Mouse (Mus musculus) G1E (cell line): Measurements from ENCODE around the gene Zfp991. TPM values are rescaled to one million over a fixed set of nuclear protein-coding genes. Genes with fewer than 3 reads are reported as not detected.
"Not testable (repeated sequence)": the region's sequence is repeated elsewhere in the genome, so short reads cannot be mapped to it uniquely, and the experiment has no call there.

Experiments
- ATAC-seq: 2 replicates; pipeline ENCODE4 v1.8.0; 2016; ENCODE audit warnings: mild to moderate bottlenecking; ENCODE audit not compliant: insufficient number of reproducible peaks, poor library complexity, low FRiP score, severe bottlenecking; ENCODE audit errors: extremely low read depth
- DNase-seq: peaks from one replicate; pipeline ENCODE4 v3.0.0; 2012; ENCODE audit warnings: low spot score
- H3K27me3 ChIP-seq: 2 replicates; pipeline ENCODE4 v1.6.1; 2012; ENCODE audit warnings: mild to moderate bottlenecking, low read length, inconsistent platforms; ENCODE audit not compliant: insufficient read depth
- H3K36me3 ChIP-seq: replicated peaks from 2 replicates; pipeline ENCODE3; 2012; ENCODE audit warnings: mild to moderate bottlenecking, inconsistent platforms
- H3K4me1 ChIP-seq: 2 replicates; pipeline ENCODE4 v1.6.1; 2012; ENCODE audit warnings: low read depth, low read length, inconsistent platforms, mixed read lengths; ENCODE audit not compliant: insufficient read depth
- H3K4me3 ChIP-seq: 2 replicates; pipeline ENCODE4 v1.5.1; 2012; ENCODE audit warnings: low read depth, mild to moderate bottlenecking, inconsistent platforms, low read length, moderate library complexity, mixed read lengths
- H3K9me3 ChIP-seq: replicated peaks from 2 replicates; pipeline ENCODE4 v1.6.1; 2012; ENCODE audit warnings: inconsistent platforms
- polyA plus RNA-seq: library from polyadenylated mRNA; stranded (reverse); fragments of >175 nt; gene quantifications from 2 replicates; pipeline ENCODE4 v1.2.3, GENCODE M21; 2012
- total RNA-seq, 2 experiments: library from RNA; stranded (forward) in 1 of 2; stranded (reverse) in 1 of 2; fragments of 200-1000 nt in 1 of 2; fragments of >200 nt in 1 of 2; fragmentation: Nextera tagmentation in 1 of 2; gene quantifications; 2 replicates each; pipeline ENCODE4 v1.2.3; 2014 to 2017

Gene Zfp991
- total and polyA plus RNA-seq, 3 experiments: 8.4 to 10.7 TPM; not detected in 1

DNA sequence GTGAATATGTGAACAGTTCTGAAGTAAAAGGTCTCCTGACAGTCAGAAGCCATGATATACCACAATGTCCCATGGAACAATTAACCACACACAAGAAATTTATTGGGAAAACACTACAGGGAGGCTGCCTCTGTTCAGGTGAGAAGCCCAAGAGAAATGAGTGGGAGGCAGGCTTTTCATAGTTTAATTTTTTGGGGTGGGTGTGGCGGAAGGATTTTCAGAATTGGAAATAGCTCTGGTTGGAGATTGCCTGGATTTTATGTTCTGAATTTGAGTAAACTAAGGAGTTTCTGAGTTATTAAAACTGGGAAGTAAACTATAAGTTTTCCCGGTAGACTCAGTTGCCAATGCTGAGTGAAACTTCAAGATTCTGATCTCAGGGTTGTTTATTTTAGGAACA, 4.7 kb upstream of the Zfp991 start:
- not testable (repeated sequence) for DNase-seq, H3K36me3 ChIP-seq, H3K27me3 ChIP-seq, H3K4me1 ChIP-seq, H3K4me3 ChIP-seq, H3K9me3 ChIP-seq, ATAC-seq

GRCm38 (mm10) chr4:147128152-147128551, 3.7 kb upstream of the Zfp991 start:
- not testable (repeated sequence) for H3K9me3 ChIP-seq, H3K4me3 ChIP-seq, DNase-seq, H3K4me1 ChIP-seq, H3K36me3 ChIP-seq, ATAC-seq, H3K27me3 ChIP-seq

GRCm38 (mm10) chr4:147133596-147133995, 1.8 kb downstream of the Zfp991 start:
- not testable (repeated sequence) for ATAC-seq, DNase-seq, H3K4me3 ChIP-seq

DNA sequence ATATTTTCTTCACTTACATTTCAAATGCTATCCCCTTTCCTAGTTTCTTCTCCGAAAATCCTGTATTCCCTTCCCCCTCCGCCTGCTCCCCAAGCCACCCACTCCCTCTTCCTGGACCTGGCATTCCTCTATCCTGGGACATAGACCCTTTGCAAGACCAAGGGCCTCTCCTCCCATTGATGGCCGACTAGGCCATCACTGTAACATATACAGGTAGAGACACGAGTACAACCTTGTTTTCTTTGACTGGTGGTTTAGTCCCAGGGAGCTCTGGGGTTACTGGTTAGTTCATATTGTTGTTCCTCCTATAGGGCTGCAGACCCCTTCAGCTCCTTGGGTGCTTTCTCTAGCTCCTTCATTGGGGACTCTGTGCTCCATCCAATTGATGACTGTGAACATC, 9.9 kb downstream of the Zfp991 start:
- ATAC-seq, H3K27me3 ChIP-seq, H3K4me1 ChIP-seq, H3K9me3 ChIP-seq, DNase-seq, H3K4me3 ChIP-seq, H3K36me3 ChIP-seq: not testable (repeated sequence)

More at GRCm38 (mm10) chr4:147133596-147133995, 1.8 kb downstream of the Zfp991 start:
- not testable (repeated sequence) for H3K36me3 ChIP-seq, H3K9me3 ChIP-seq, H3K4me1 ChIP-seq, H3K27me3 ChIP-seq

DNA sequence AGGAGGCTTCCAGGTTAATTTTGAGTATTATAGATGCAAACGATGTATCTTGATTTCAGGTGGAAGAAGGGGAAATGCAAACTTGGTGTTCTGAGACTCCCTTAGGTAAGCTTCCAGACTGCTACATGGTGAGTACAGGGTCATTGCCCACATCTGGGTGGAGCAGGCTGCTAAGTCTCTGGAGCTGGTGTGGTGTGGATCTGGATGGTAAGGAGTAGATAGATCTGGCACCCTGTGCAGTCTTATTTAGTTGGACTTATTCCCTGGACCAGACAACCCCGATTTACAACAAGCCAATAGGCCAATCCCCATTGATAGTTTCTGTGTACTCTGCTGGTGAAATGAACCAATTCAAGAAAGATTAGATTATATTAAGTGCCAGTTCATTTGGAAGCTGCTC, 33.4 kb downstream of the Zfp991 start:
- H3K9me3 ChIP-seq, H3K27me3 ChIP-seq, H3K4me3 ChIP-seq, ATAC-seq, H3K4me1 ChIP-seq, DNase-seq, H3K36me3 ChIP-seq: not testable (repeated sequence)

GRCm38 (mm10) chr4:147170547-147170946, 38.7 kb downstream of the Zfp991 start:
- H3K9me3 ChIP-seq, H3K4me1 ChIP-seq, H3K36me3 ChIP-seq, DNase-seq, H3K4me3 ChIP-seq, H3K27me3 ChIP-seq, ATAC-seq: not testable (repeated sequence)

DNA sequence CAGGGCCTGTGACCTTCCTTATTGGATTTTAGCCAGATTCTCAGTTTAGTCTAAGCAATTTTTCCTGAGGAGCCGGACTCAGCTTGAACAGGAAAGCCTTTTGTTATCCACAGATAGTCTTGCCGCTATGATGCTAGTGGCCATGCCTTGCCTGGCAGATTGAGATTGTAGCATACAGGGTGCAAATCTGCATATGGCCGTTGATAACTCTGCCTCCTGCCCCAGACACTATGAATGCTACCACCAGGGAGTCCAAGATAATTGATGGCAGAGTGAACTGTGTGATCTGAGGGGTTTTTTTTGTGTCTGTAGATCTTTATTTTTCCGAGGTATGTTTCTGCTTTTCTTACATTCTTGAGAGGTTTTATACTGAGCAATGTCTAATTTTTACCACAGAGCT, 39.7 kb downstream of the Zfp991 start:
- H3K4me1 ChIP-seq, H3K36me3 ChIP-seq, H3K9me3 ChIP-seq, DNase-seq, H3K27me3 ChIP-seq, H3K4me3 ChIP-seq: not testable (repeated sequence)
- ATAC-seq: peak; percentile 46; the same call in 1 of the 2 replicates

DNA sequence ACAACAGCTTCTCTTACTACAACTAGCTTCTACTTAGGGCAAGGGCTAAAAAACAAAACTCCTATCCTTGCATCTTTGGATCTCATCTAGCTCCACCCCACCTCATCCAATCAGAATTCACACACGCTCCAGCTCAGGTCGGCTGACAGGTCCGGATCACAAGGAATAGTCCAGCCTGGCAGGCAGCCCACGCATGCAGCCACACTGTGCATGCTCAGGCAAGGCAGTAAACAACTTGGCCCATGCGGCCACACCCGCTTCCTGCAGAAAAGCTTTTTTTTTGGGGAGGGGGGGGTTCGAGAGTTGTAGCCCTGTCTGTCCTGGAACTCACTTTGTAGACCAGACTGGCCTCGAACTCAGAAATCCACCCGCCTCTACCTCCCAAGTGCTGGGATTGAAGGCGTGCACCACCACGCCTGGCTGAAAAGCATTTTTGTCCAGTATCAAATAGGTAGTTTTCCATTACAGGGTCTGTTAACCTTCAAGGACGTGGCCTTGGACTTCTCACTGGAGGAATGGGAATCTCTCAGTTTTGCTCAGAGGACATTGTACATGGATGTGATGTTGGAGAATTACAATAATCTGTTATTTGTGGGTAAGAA, 44.5 kb downstream of the Zfp991 start:
- not testable (repeated sequence) for H3K36me3 ChIP-seq, H3K27me3 ChIP-seq, H3K4me3 ChIP-seq, H3K4me1 ChIP-seq, DNase-seq, ATAC-seq, H3K9me3 ChIP-seq

- not testable (repeated sequence) for H3K4me1 ChIP-seq, ATAC-seq, DNase-seq, H3K27me3 ChIP-seq, H3K9me3 ChIP-seq, H3K4me3 ChIP-seq, H3K36me3 ChIP-seq
Measured at GRCm38 (mm10) chr4:147181141-147181685, 49.4 kb downstream of the Zfp991 start.

GRCm38 (mm10) chr4:147181969-147182705, 50.3 kb downstream of the Zfp991 start:
- not testable (repeated sequence) for H3K4me1 ChIP-seq, H3K36me3 ChIP-seq, H3K27me3 ChIP-seq, H3K9me3 ChIP-seq, DNase-seq, H3K4me3 ChIP-seq
- ATAC-seq: peak; percentile 12

GRCm38 (mm10) chr4:147186824-147187223, 55.0 kb downstream of the Zfp991 start:
- not testable (repeated sequence) for H3K9me3 ChIP-seq, H3K27me3 ChIP-seq, DNase-seq, H3K4me3 ChIP-seq, H3K4me1 ChIP-seq, H3K36me3 ChIP-seq, ATAC-seq
